Mouse (Mus musculus) intestine, embryonic 16.5 days (tissue): ENCODE data around the gene Ehmt2. TPM values are rescaled to one million over a fixed set of nuclear protein-coding genes. Genes with fewer than 3 reads are reported as not detected.

Source experiments
- ATAC-seq: fragments of 200-750 bp; cut with Nextera tagmentation; 2 replicates; pipeline ENCODE4 v1.8.0; 2017; ENCODE audit warnings: moderate TSS enrichment, moderate library complexity
- H3K27ac ChIP-seq: fragments of 300-500 bp; sonication (generic); 2 replicates; pipeline ENCODE4 v1.5.1; 2014; ENCODE audit warnings: mild to moderate bottlenecking, low read length
- H3K27me3 ChIP-seq: fragments of 300-500 bp; sonication (generic); replicated peaks from 2 replicates; pipeline ENCODE4 v1.6.1; 2014; ENCODE audit warnings: low read length, control low read depth, mixed read lengths; ENCODE audit not compliant: control insufficient read depth, insufficient read depth
- H3K36me3 ChIP-seq: fragments of 300-500 bp; sonication (generic); 2 replicates; pipeline ENCODE4 v1.6.1; 2014; ENCODE audit warnings: low read length, control low read depth; ENCODE audit not compliant: control insufficient read depth, insufficient read depth
- H3K4me1 ChIP-seq: fragments of 300-500 bp; sonication (generic); 2 replicates; pipeline ENCODE4 v1.6.1; 2014; ENCODE audit warnings: low read length, control low read depth, mixed read lengths; ENCODE audit not compliant: control insufficient read depth, insufficient read depth
- H3K4me2 ChIP-seq: fragments of 300-500 bp; sonication (generic); 2 replicates; pipeline ENCODE4 v1.6.1; 2014; ENCODE audit warnings: low read depth, low read length, control low read depth
- H3K4me3 ChIP-seq: fragments of 300-500 bp; sonication (generic); 2 replicates; pipeline ENCODE4 v1.5.1; 2014; ENCODE audit warnings: mild to moderate bottlenecking, low read length
- H3K9ac ChIP-seq: fragments of 300-500 bp; sonication (generic); 2 replicates; pipeline ENCODE4 v1.6.1; 2014; ENCODE audit warnings: low read depth, low read length
- H3K9me3 ChIP-seq: fragments of 300-500 bp; sonication (generic); 2 replicates; pipeline ENCODE4 v1.6.1; 2016; ENCODE audit warnings: low read length, control low read depth; ENCODE audit not compliant: control insufficient read depth
- WGBS: fragments of 180-500 bp; shearing (Covaris S2); extraction: QIAGEN DNeasy Blood & Tissue Kit; methylation state at CpG from one replicate; pipeline ENCODE4 v1.1.7; 2014; 5-methylcytosine and 5-hydroxymethylcytosine counted together
- polyA plus RNA-seq: library from polyadenylated mRNA; unstranded; fragments of >200 nt; fragmentation: Nextera tagmentation; extraction: Ambion mirVana; gene quantifications from 2 replicates; pipeline ENCODE4 v1.2.1, GENCODE M21; 2015

Gene Ehmt2
- 59.8 and 61.9 TPM in 2 replicates for polyA plus RNA-seq

DNA sequence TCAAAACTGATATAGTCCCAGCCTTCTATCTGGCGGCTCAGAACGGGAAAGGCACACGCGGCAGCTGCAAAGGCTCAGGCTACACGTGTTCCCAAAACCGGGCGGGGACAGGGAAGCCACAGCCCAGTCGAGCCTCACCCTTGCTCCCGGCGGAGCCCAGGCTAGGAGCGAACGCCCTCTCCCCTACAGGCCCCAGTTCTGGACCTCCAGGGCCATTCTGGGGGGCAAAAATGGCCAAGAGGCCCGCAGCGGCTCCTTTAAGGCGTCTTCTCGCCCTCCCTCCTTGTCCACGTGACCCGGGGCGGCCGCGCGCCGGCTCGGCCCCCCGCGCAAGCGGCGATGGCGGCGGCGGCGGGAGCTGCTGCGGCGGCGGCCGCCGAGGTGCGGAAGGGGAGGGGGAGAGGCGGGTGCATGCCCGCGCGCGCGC, at the start of gene Ehmt2, which contains the start of gene C2:
TSS of gene Ehmt2 (plus strand) at position 310 of the 427 bp plus-strand sequence.
TSS of gene C2 (minus strand) at position 106 of the 427 bp plus-strand sequence.
- ATAC-seq = peak; percentile 56
- Histone ChIP-seq H3K9ac (peak within 1 kb of the TSS; percentile 99), H3K4me1 (peaks cover 29% of the 10 kb centered on the region), H3K27ac (peak within 1 kb of the TSS; percentile 94), H3K36me3 (peaks cover 15% of the 10 kb centered on the region), H3K9me3 (no peaks in the 10 kb centered on the region), H3K4me3 (peak within 1 kb of the TSS; percentile 94), H3K27me3 (no peaks in the 10 kb centered on the region), H3K4me2 (peak within 1 kb of the TSS; percentile 83)
- WGBS = under 1% methylated on average over 22 of the region's 44 CpGs

DNA sequence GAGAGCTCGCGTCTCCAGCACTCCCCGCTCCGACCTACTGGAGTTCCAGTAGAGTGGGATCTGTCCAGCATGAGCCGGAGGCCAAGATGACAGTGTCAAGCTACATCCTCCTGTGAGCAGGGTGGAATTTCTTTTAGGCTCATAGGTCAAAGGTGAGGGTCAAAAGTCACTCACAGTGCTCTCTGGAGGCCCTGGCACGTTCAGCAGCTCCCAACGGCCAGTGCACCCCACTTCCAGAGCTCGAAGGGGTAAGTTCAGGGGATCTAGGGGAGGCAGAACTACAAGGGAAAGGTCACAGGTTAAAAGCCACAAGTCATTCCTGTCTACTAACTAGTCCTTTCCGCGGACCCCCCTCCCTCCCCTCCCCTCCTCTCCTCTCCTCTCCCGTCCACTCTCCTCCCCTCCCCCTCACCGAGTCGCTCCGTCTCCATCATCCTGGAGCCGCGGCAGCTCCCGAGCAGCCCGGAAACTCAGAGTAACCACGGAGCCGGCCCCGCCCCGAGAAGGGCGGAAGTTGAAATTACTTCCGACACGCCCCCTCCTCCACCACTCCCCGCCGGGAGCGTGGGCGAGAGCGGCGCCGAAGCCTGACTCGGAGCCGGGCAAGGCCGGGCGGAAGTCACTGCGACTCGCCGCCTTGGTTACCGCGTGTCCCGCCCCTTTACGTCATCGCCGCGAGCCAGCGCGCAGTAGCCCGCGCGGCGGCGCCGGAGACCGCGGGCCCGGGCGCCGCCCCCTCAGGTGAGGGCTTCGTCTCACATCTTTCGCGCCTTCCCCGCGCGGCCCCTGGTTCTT, 48.4 kb upstream of the Ehmt2 start, which contains the start of the genes Skiv2l and Nelfe:
TSS of gene Skiv2l (minus strand) at position 489 of the 795 bp plus-strand sequence.
TSS of gene Nelfe (plus strand) at position 670 of the 795 bp plus-strand sequence.
- peak within 1 kb of the TSS; percentile 72 for H3K27ac ChIP-seq
- H3K9me3 ChIP-seq = no peaks in the 10 kb centered on the region
- peak within 1 kb of the TSS; percentile 88 for H3K4me2 ChIP-seq
- peak within 1 kb of the TSS; percentile 76 for H3K4me3 ChIP-seq
- peak; percentile 98 for ATAC-seq
- H3K9ac ChIP-seq = peak within 1 kb of the TSS; percentile 84
- under 1% methylated on average over 64 of the region's 65 CpGs for WGBS
- H3K36me3 ChIP-seq = peaks cover 13% of the 10 kb centered on the region
- peaks cover 19% of the 10 kb centered on the region for H3K4me1 ChIP-seq
- no peaks in the 10 kb centered on the region for H3K27me3 ChIP-seq

DNA sequence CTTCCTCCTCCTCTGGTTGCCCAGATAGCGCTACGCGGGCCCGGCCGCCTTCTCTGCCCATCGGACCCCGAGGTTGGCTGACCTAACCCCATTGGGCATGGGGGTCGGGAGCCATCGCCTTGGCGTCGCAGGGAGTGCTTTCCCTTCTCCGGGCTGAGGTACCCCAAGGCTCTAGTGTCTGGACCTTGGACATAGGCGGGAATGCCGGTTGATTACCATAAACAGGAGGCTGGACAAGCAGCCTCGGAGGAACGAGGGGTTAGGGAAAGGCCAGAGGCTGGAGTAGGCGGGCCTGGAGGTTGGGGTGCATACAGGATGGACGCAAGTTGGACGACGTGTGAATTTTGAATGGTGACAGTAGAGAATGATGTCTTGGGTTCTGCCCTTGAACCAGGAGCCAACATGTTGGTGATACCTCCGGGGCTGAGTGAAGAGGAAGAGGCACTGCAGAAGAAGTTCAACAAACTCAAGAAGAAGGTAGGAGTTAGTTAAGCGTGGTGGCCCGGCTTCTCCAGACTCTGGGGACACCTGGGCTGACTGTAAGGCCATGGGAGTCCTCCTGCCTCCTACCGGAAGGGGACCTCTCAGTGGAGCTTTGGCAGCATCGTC, 47.6 kb upstream of the Ehmt2 start:
- Histone ChIP-seq H3K9me3 (no peaks in the 10 kb centered on the region), H3K4me3 (peak overlapping the region; percentile 76), H3K4me2 (peak overlapping the region; percentile 84), H3K27ac (peak overlapping the region; percentile 72), H3K4me1 (peaks cover 19% of the 10 kb centered on the region), H3K27me3 (no peaks in the 10 kb centered on the region), H3K36me3 (peaks cover 12% of the 10 kb centered on the region), H3K9ac (peak overlapping the region; percentile 84)
- WGBS = under 1% methylated on average over 25 of the region's 25 CpGs
- peak; percentile 70 for ATAC-seq

DNA sequence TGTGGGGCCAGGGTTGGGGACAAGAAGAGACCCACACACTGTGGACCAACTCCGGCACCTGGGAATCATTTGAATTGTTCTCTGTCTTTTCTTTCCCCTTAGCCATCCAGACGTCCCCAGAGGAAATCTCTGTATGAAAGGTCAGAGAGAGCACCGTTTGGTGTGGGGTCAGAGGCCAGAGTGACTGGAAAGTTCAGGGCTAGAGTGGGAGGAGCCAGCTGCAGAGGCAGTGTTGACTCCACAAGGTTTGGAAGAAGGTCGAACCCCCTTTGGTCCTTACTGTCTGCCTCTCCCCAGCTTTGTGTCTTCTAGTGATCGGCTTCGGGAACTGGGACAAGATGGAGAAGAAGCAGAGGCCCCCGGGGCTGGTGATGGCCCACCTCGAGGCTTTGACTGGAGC, 44.8 kb upstream of the Ehmt2 start:
- no peak for ATAC-seq
- 77% methylated on average over 8 of the region's 8 CpGs for WGBS
- H3K36me3 ChIP-seq = peaks cover 12% of the 10 kb centered on the region

DNA sequence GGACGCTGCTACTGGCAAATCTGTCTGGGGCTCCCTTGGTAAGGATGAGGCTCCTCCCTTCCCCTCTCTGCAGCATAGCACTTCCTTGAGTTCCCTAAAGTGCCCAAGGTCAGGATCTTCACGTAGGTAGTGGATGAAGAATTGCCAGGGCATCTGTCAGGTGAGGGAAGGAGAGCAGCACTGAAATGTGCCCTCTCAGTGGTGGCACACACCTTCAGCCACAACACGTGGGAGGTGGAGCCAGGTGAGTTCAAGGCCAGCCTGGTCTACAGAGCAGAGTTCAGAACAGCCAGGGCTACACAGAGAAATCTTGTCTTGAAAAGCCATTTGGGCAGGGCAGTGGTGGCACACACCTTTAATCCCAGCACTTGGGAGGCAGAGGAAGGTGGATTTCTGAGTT, 43.5 kb upstream of the Ehmt2 start:
- Histone ChIP-seq H3K36me3 (peaks cover 12% of the 10 kb centered on the region), H3K9ac (no peak overlapping the region), H3K4me3 (no peak overlapping the region), H3K4me2 (no peak overlapping the region), H3K27me3 (no peaks in the 10 kb centered on the region), H3K4me1 (peaks cover 13% of the 10 kb centered on the region), H3K27ac (no peak overlapping the region), H3K9me3 (no peaks in the 10 kb centered on the region)
- ATAC-seq = no peak
- 60% methylated on average over 3 of the region's 3 CpGs for WGBS

More for the DNA sequence above, 44.8 kb upstream of the Ehmt2 start:
- Histone ChIP-seq H3K4me1 (peaks cover 19% of the 10 kb centered on the region), H3K4me2 (no peak overlapping the region), H3K27ac (no peak overlapping the region), H3K9me3 (no peaks in the 10 kb centered on the region), H3K27me3 (no peaks in the 10 kb centered on the region), H3K4me3 (no peak overlapping the region), H3K9ac (no peak overlapping the region; the same call in 1 of the 2 replicates)

DNA sequence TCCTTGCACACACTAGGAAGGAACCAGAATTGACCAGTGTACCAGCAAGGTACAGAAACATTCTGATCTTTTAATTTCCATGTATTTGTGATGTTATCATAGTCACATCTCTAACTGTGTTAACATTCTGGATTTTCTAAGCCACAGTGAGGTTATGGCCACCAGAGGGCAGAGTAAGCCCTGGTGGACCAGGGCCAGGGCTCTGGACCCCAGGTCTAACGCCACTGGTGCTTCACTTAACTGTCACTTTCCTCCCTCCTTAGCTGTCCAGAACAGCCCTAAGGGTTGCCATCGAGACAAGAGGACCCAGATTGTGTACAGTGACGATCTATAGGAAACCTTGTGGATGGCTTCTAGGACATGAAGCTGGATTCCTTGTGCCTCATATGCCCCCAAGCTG, 42.4 kb upstream of the Ehmt2 start:
- Histone ChIP-seq H3K27ac (no peak overlapping the region), H3K9ac (peak overlapping the region; percentile 20; the same call in 1 of the 2 replicates), H3K4me1 (peaks cover 10% of the 10 kb centered on the region; the same call in 1 of the 2 replicates), H3K4me2 (no peak overlapping the region), H3K27me3 (no peaks in the 10 kb centered on the region), H3K9me3 (no peaks in the 10 kb centered on the region), H3K4me3 (no peak overlapping the region), H3K36me3 (peaks cover 12% of the 10 kb centered on the region)
- ATAC-seq = peak; percentile 22; the same call in 1 of the 2 replicates
- WGBS = 31% methylated on average over 3 of the region's 3 CpGs

DNA sequence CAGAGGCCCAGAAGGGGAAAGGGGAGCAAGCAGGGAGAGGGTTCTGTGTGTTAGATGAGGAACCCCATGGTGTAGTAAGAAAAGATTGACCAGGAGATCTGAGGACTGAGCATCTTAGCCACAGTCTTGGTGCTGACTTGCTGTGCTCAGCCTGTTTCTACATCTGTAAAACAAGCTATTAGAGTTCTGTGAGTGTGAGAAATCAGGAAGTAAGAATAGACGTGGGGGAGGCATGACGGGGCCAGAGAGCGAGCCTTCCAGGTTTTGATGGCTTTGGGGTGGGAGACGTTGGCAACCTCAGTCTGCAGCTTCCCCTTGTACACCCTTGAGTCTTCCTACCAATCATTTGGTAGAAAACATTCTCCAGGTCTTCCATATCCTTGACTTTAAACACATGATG, 39.6 kb upstream of the Ehmt2 start:
- no peak overlapping the region for H3K4me3 ChIP-seq
- H3K27ac ChIP-seq = no peak overlapping the region
- ATAC-seq = no peak
- H3K27me3 ChIP-seq = no peaks in the 10 kb centered on the region
- 78% methylated on average over 4 of the region's 4 CpGs for WGBS
- no peak overlapping the region for H3K4me2 ChIP-seq
- peaks cover 7% of the 10 kb centered on the region for H3K36me3 ChIP-seq
- no peaks in the 10 kb centered on the region for H3K9me3 ChIP-seq
- H3K4me1 ChIP-seq = peaks cover 7% of the 10 kb centered on the region; the same call in 1 of the 2 replicates
- H3K9ac ChIP-seq = no peak overlapping the region

DNA sequence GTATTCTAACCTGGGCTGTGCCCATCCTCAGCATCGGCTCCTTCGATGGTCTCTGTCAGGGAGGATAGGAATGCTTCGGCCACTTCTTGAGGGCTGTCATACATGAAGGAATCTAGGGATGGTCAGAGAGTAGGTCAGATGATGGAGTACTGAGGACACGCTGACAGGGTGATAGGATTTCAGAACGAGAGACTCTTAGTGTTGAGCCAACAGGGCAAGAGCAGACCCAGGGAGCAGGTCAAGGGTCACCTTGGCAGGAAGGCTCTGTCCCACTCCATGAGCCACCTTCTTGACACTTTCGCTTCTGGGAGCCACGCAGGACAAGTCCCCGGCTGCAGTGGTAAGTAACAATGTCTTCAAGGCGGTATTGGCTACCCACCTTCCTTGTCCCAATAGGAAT, 37.8 kb upstream of the Ehmt2 start:
- no peak for ATAC-seq
- H3K9ac ChIP-seq = no peak overlapping the region
- no peak overlapping the region for H3K4me3 ChIP-seq
- 80% methylated on average over 9 of the region's 9 CpGs for WGBS
- H3K4me1 ChIP-seq = peaks cover 7% of the 10 kb centered on the region; the same call in 1 of the 2 replicates
- no peak overlapping the region for H3K4me2 ChIP-seq
- H3K27ac ChIP-seq = no peak overlapping the region
- no peaks in the 10 kb centered on the region for H3K9me3 ChIP-seq
- H3K27me3 ChIP-seq = no peaks in the 10 kb centered on the region
- peaks cover 3% of the 10 kb centered on the region; the same call in 1 of the 2 replicates for H3K36me3 ChIP-seq
